Mouse (Mus musculus): ENCODE measurements at regions not wholly inside any gene's neighbourhood (a gene's known extent, or its start where the extent isn't known, plus 50 kb on each side); places are given as distances from the start of the nearest gene placed in this dataset.

GRCm38 (mm10) chr13:84349001-84349720 lies 127.1 kb downstream of the Tmem161b start:
- H3K27ac ChIP-seq (ENCODE audit: low read depth, low read length) = peak overlapping the region; percentile 92
- under 1% methylated on average over 23 of the region's 23 CpGs for WGBS
- peaks cover 11% of the 10 kb centered on the region; the same call in 1 of the 2 replicates for H3K4me1 ChIP-seq (ENCODE audit: insufficient read depth, low read length)
- H3K27me3 ChIP-seq (ENCODE audit: insufficient read depth, low read length) = no peaks in the 10 kb centered on the region
- DNase-seq (ENCODE audit: low spot score) (peak; percentile 91), ATAC-seq (ENCODE audit: low FRiP score) (no peak)
- peak overlapping the region; percentile 53 for H3K4me3 ChIP-seq (ENCODE audit: low read depth, low read length)
- peak overlapping the region; percentile 74 for H3K9ac ChIP-seq (replicated peaks; ENCODE audit: low read length, poor library complexity, severe bottlenecking)
- H3K4me2 ChIP-seq (ENCODE audit: low read depth, low read length, poor library complexity, severe bottlenecking) = peak overlapping the region; percentile 75
- no peaks in the 10 kb centered on the region for H3K9me3 ChIP-seq (ENCODE audit: low read length)
- no peak for TF ChIP-seq CTCF (IDR thresholded peaks at IDR 0.05)
- H3K36me3 ChIP-seq (ENCODE audit: insufficient read depth, low read length) = no peaks in the 10 kb centered on the region

GRCm38 (mm10) chr13:84349721-84350040 lies 127.6 kb downstream of the Tmem161b start:
- H3K4me1 ChIP-seq (ENCODE audit: insufficient read depth, low read length) = peaks cover 11% of the 10 kb centered on the region; the same call in 1 of the 2 replicates
- no peak for ATAC-seq (ENCODE audit: low FRiP score)
- H3K4me2 ChIP-seq (ENCODE audit: low read depth, low read length, poor library complexity, severe bottlenecking) = peak overlapping the region; percentile 75
- H3K27me3 ChIP-seq (ENCODE audit: insufficient read depth, low read length) = no peaks in the 10 kb centered on the region
- no peaks in the 10 kb centered on the region for H3K36me3 ChIP-seq (ENCODE audit: insufficient read depth, low read length)
- DNase-seq (ENCODE audit: low spot score) = peak; percentile 44
- H3K9me3 ChIP-seq (ENCODE audit: low read length) = no peaks in the 10 kb centered on the region
- WGBS = 26% methylated on average over 4 of the region's 4 CpGs
- H3K4me3 ChIP-seq (ENCODE audit: low read depth, low read length) = peak overlapping the region; percentile 53
- peak overlapping the region; percentile 74 for H3K9ac ChIP-seq (replicated peaks; ENCODE audit: low read length, poor library complexity, severe bottlenecking)
- no peak for TF ChIP-seq CTCF (IDR thresholded peaks at IDR 0.05)
- H3K27ac ChIP-seq (ENCODE audit: low read depth, low read length) = peak overlapping the region; percentile 92

- H3K4me2 ChIP-seq (ENCODE audit: low read depth, low read length, poor library complexity, severe bottlenecking) = no peak overlapping the region
- WGBS = 32% methylated on average over 5 of the region's 5 CpGs
- no peak overlapping the region for H3K9ac ChIP-seq (replicated peaks; ENCODE audit: low read length, poor library complexity, severe bottlenecking)
- TF ChIP-seq CTCF (IDR thresholded peaks at IDR 0.05) = no peak
- H3K9me3 ChIP-seq (ENCODE audit: low read length) = no peaks in the 10 kb centered on the region
- peak overlapping the region; percentile 92 for H3K27ac ChIP-seq (ENCODE audit: low read depth, low read length)
- H3K4me3 ChIP-seq (ENCODE audit: low read depth, low read length) = no peak overlapping the region
- H3K27me3 ChIP-seq (ENCODE audit: insufficient read depth, low read length) = no peaks in the 10 kb centered on the region
- peaks cover 9% of the 10 kb centered on the region; the same call in 1 of the 2 replicates for H3K4me1 ChIP-seq (ENCODE audit: insufficient read depth, low read length)
- ATAC-seq (ENCODE audit: low FRiP score) (no peak), DNase-seq (ENCODE audit: low spot score) (peak; percentile 18)
- H3K36me3 ChIP-seq (ENCODE audit: insufficient read depth, low read length) = no peaks in the 10 kb centered on the region
These were observed 128.7 kb downstream of the Tmem161b start for GRCm38 (mm10) chr13:84350791-84351190.

- no peak overlapping the region for H3K4me3 ChIP-seq (ENCODE audit: low read depth, low read length)
- H3K4me2 ChIP-seq (ENCODE audit: low read depth, low read length, poor library complexity, severe bottlenecking) = no peak overlapping the region
- no peaks in the 10 kb centered on the region for H3K9me3 ChIP-seq (ENCODE audit: low read length)
- no peak for TF ChIP-seq CTCF (IDR thresholded peaks at IDR 0.05)
- H3K27ac ChIP-seq (ENCODE audit: low read depth, low read length) = no peak overlapping the region
- 49% methylated on average over 2 of the region's 2 CpGs for WGBS
- H3K27me3 ChIP-seq (ENCODE audit: insufficient read depth, low read length) = no peaks in the 10 kb centered on the region
- DNase-seq (ENCODE audit: low spot score) (no peak), ATAC-seq (ENCODE audit: low FRiP score) (no peak)
- H3K9ac ChIP-seq (replicated peaks; ENCODE audit: low read length, poor library complexity, severe bottlenecking) = no peak overlapping the region
- H3K4me1 ChIP-seq (ENCODE audit: insufficient read depth, low read length) = no peaks in the 10 kb centered on the region
- H3K36me3 ChIP-seq (ENCODE audit: insufficient read depth, low read length) = no peaks in the 10 kb centered on the region
These were observed 134.4 kb downstream of the Tmem161b start for GRCm38 (mm10) chr13:84356455-84356854.

- DNase-seq (ENCODE audit: low spot score) (no peak), ATAC-seq (ENCODE audit: low FRiP score) (no peak)
- Histone ChIP-seq H3K4me1 (ENCODE audit: insufficient read depth, low read length) (no peaks in the 10 kb centered on the region), H3K4me2 (ENCODE audit: low read depth, low read length, poor library complexity, severe bottlenecking) (no peak overlapping the region), H3K27ac (ENCODE audit: low read depth, low read length) (no peak overlapping the region), H3K4me3 (ENCODE audit: low read depth, low read length) (no peak overlapping the region), H3K9ac (replicated peaks; ENCODE audit: low read length, poor library complexity, severe bottlenecking) (no peak overlapping the region), H3K36me3 (ENCODE audit: insufficient read depth, low read length) (no peaks in the 10 kb centered on the region), H3K9me3 (ENCODE audit: low read length) (no peaks in the 10 kb centered on the region), H3K27me3 (ENCODE audit: insufficient read depth, low read length) (no peaks in the 10 kb centered on the region)
- no peak for TF ChIP-seq CTCF (IDR thresholded peaks at IDR 0.05)
- 95% methylated on average over 2 of the region's 2 CpGs for WGBS
These were observed 138.4 kb downstream of the Tmem161b start for GRCm38 (mm10) chr13:84360536-84360935.

- Histone ChIP-seq H3K9ac (replicated peaks; ENCODE audit: low read length, poor library complexity, severe bottlenecking) (no peak overlapping the region), H3K27ac (ENCODE audit: low read depth, low read length) (no peak overlapping the region), H3K27me3 (ENCODE audit: insufficient read depth, low read length) (no peaks in the 10 kb centered on the region), H3K4me3 (ENCODE audit: low read depth, low read length) (no peak overlapping the region), H3K9me3 (ENCODE audit: low read length) (no peaks in the 10 kb centered on the region), H3K36me3 (ENCODE audit: insufficient read depth, low read length) (no peaks in the 10 kb centered on the region), H3K4me2 (ENCODE audit: low read depth, low read length, poor library complexity, severe bottlenecking) (no peak overlapping the region), H3K4me1 (ENCODE audit: insufficient read depth, low read length) (no peaks in the 10 kb centered on the region)
- 0 out of 2 replicates have a peak, but pooled peaks have one; percentile 14 for TF ChIP-seq CTCF (IDR thresholded peaks at IDR 0.05)
- no peak for ATAC-seq (ENCODE audit: low FRiP score)
- 92% methylated on average over 4 of the region's 4 CpGs for WGBS
- no peak for DNase-seq (ENCODE audit: low spot score)
These were observed 142.0 kb downstream of the Tmem161b start for GRCm38 (mm10) chr13:84364069-84364468.
